Mouse (Mus musculus): ENCODE results near the gene Lrtm1. TPM values are rescaled to one million over a fixed set of nuclear protein-coding genes. Genes with fewer than 3 reads are reported as not detected.

Lrtm1 gene
- total and polyA plus RNA-seq, 3 experiments = 0.15 to 0.29 (median 0.17) TPM

GRCm38 (mm10) chr14:29031858-29032395 is 13.9 kb downstream of the Lrtm1 start:
- no peak for DNase-seq

- no peak for DNase-seq
These were observed 20.2 kb downstream of the Lrtm1 start for GRCm38 (mm10) chr14:29038246-29038645.

- DNase-seq = peak; percentile 80
These were observed 22.8 kb downstream of the Lrtm1 start for GRCm38 (mm10) chr14:29040606-29041364.

- no peak for DNase-seq
These were observed 23.5 kb downstream of the Lrtm1 start for GRCm38 (mm10) chr14:29041498-29041897.

GRCm38 (mm10) chr14:29042355-29042754 is 24.3 kb downstream of the Lrtm1 start:
- no peak for DNase-seq

- DNase-seq = peak; percentile 69
These were observed 34.2 kb downstream of the Lrtm1 start for GRCm38 (mm10) chr14:29051951-29052835.

- no peak for DNase-seq
These were observed 42.7 kb downstream of the Lrtm1 start for GRCm38 (mm10) chr14:29060679-29061078.

- no peak for DNase-seq
These were observed 43.5 kb downstream of the Lrtm1 start for GRCm38 (mm10) chr14:29061491-29061890.

GRCm38 (mm10) chr14:29062676-29063075 is 44.7 kb downstream of the Lrtm1 start:
- no peak for DNase-seq

- no peak for DNase-seq
These were observed 55.7 kb downstream of the Lrtm1 start for GRCm38 (mm10) chr14:29073747-29074146.

GRCm38 (mm10) chr14:29077418-29077817 is 59.4 kb downstream of the Lrtm1 start:
- no peak for DNase-seq

- DNase-seq = no peak
These were observed 62.2 kb downstream of the Lrtm1 start for GRCm38 (mm10) chr14:29080228-29080627.

- DNase-seq = peak; percentile 64
These were observed 62.6 kb downstream of the Lrtm1 start for GRCm38 (mm10) chr14:29080630-29081029.

GRCm38 (mm10) chr14:29082171-29082570 is 64.2 kb downstream of the Lrtm1 start:
- peak; percentile 90 for DNase-seq
